Mouse (Mus musculus): ENCODE measurements around the gene Bsg. TPM values are rescaled to one million over a fixed set of nuclear protein-coding genes. Genes with fewer than 3 reads are reported as not detected.
A peak's percentile ranks its signal among the peaks of the same experiment; 100 is the strongest.
"Not testable (repeated sequence)": the region's sequence is repeated elsewhere in the genome, so short reads cannot be mapped to it uniquely, and the experiment has no call there.

Gene Bsg
- polyA plus RNA-seq, 1 experiment from 2014 or later: 680 TPM

DNA sequence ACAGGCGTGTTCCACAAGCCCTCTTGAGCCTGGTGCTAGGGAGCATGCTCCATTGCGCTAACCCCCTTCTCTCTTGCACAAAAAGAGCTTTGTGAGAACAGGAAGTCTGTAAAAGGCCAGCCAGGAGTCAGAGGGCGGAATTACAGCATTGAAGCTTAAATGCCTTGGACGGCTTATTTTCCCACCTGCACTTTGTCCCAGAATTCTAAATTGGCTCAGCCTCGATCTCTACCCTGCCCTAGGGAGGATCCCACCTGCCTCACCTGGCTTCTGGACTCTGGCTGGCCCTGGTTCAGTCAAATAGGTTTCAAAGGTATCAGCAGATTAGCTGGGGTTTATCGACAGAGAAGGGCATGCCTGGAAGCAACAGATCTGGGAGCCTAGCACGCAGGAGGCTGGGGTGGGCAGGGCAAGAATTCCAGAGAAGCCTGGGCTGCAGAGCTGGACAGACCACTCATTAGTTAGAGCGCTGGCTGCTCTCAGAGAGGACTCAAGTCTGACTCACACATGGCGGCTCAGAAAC is 8.1 kb upstream of the Bsg start:
- H3K4me1 ChIP-seq (ENCODE audit: control insufficient read depth, insufficient read depth, low read length): no peaks in the 10 kb centered on the region
- DNase-seq (no peak), ATAC-seq (ENCODE audit: low FRiP score, low TSS enrichment) (no peak)
- no peak overlapping the region for H3K27ac ChIP-seq (replicated peaks; ENCODE audit: low read depth, low read length)
- H3K9ac ChIP-seq (replicated peaks; ENCODE audit: low read length): no peak overlapping the region
- no peak overlapping the region for H3K4me2 ChIP-seq (ENCODE audit: low read length)
- WGBS: 71% methylated on average over 9 of the region's 9 CpGs
- no peak overlapping the region for H3K4me3 ChIP-seq (replicated peaks; ENCODE audit: low read depth, low read length)
- no peaks in the 10 kb centered on the region for H3K36me3 ChIP-seq (ENCODE audit: control insufficient read depth, insufficient read depth, low read length)
- H3K9me3 ChIP-seq (ENCODE audit: control insufficient read depth, low read length): no peaks in the 10 kb centered on the region
- H3K27me3 ChIP-seq (ENCODE audit: control insufficient read depth, insufficient read depth, low read length): no peaks in the 10 kb centered on the region

DNA sequence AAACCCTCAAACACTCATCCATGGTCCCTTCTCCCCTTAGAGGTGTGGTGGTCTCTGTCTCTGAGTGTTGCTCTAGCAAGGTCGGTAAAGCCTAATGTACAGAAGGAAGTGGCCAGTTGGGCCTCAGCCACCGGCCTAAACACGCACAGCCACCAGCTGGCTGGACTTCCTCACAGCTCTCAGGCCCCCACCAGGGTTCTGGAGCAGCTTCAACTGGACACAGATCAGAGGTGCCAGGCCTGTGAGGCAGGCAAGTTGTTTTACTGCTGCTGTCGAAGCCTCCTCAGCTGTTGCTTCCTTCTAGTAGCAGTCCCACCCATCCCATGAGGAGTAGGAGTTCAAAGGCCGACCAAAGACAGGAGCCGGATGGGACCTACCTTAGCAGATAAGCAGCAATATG is 6.4 kb upstream of the Bsg start:
- no peak overlapping the region for H3K9ac ChIP-seq (replicated peaks; ENCODE audit: low read length)
- no peak overlapping the region for H3K4me2 ChIP-seq (ENCODE audit: low read length)
- H3K4me1 ChIP-seq (ENCODE audit: control insufficient read depth, insufficient read depth, low read length): no peaks in the 10 kb centered on the region
- H3K4me3 ChIP-seq (replicated peaks; ENCODE audit: low read depth, low read length): no peak overlapping the region
- H3K27me3 ChIP-seq (ENCODE audit: control insufficient read depth, insufficient read depth, low read length): no peaks in the 10 kb centered on the region
- H3K9me3 ChIP-seq (ENCODE audit: control insufficient read depth, low read length): no peaks in the 10 kb centered on the region
- no peak for DNase-seq
- 87% methylated on average over 6 of the region's 6 CpGs for WGBS
- ATAC-seq (ENCODE audit: low FRiP score, low TSS enrichment): no peak
- no peak overlapping the region for H3K27ac ChIP-seq (replicated peaks; ENCODE audit: low read depth, low read length)
- H3K36me3 ChIP-seq (ENCODE audit: control insufficient read depth, insufficient read depth, low read length): no peaks in the 10 kb centered on the region

DNA sequence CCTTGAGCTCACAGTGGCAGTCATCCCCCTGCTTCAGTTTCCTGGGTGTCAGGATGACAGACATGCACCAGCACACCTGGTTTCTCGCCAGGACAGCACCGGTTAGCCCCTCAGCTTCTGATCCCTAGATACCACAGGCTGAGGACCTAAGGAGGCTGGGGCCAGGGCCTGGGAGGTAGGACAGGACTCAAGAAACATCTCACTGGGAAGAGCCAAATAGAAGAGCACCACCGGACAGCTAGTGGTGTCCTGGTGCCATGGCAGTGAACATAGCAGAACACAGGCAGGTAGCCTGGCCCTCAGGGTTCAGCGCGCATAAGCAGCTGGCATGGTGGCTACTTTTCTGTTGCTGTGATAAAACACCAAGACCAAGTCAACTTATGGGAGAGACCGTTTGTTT is 5.8 kb upstream of the Bsg start:
- H3K36me3 ChIP-seq (ENCODE audit: control insufficient read depth, insufficient read depth, low read length): no peaks in the 10 kb centered on the region
- H3K9ac ChIP-seq (replicated peaks; ENCODE audit: low read length): no peak overlapping the region
- no peak overlapping the region for H3K4me3 ChIP-seq (replicated peaks; ENCODE audit: low read depth, low read length)
- no peaks in the 10 kb centered on the region for H3K9me3 ChIP-seq (ENCODE audit: control insufficient read depth, low read length)
- ATAC-seq (ENCODE audit: low FRiP score, low TSS enrichment) (no peak), DNase-seq (no peak)
- H3K27ac ChIP-seq (replicated peaks; ENCODE audit: low read depth, low read length): no peak overlapping the region
- H3K4me2 ChIP-seq (ENCODE audit: low read length): no peak overlapping the region
- WGBS: 93% methylated on average over 6 of the region's 6 CpGs
- H3K4me1 ChIP-seq (ENCODE audit: control insufficient read depth, insufficient read depth, low read length): no peaks in the 10 kb centered on the region
- no peaks in the 10 kb centered on the region for H3K27me3 ChIP-seq (ENCODE audit: control insufficient read depth, insufficient read depth, low read length)

DNA sequence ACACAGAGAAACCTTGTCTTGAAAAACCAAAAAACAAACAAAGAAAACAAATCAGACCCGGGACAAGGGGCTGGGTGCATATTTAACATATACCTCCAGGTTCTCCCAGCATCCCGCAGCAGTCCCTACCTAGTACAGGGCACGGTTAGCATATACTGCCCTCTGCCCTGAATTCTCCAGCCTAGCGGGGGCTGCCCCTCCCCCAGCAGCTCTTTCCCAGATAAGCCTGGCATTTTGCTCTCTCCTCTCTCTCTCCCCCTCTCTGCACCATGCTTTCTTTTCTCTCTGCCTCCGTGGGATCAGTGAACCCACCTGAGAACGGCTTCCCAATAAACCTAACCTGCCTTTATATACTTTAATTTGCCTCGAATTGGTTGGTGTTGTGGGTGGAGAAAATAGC is 3.6 kb upstream of the Bsg start:
- no peak overlapping the region for H3K4me3 ChIP-seq (replicated peaks; ENCODE audit: low read depth, low read length)
- H3K27ac ChIP-seq (replicated peaks; ENCODE audit: low read depth, low read length): no peak overlapping the region
- H3K9me3 ChIP-seq (ENCODE audit: control insufficient read depth, low read length): no peaks in the 10 kb centered on the region
- H3K4me1 ChIP-seq (ENCODE audit: control insufficient read depth, insufficient read depth, low read length): peaks cover 9% of the 10 kb centered on the region
- H3K27me3 ChIP-seq (ENCODE audit: control insufficient read depth, insufficient read depth, low read length): no peaks in the 10 kb centered on the region
- WGBS: 60% methylated on average over 7 of the region's 7 CpGs
- ATAC-seq (ENCODE audit: low FRiP score, low TSS enrichment) (no peak), DNase-seq (no peak)
- H3K9ac ChIP-seq (replicated peaks; ENCODE audit: low read length): no peak overlapping the region
- H3K4me2 ChIP-seq (ENCODE audit: low read length): no peak overlapping the region
- H3K36me3 ChIP-seq (ENCODE audit: control insufficient read depth, insufficient read depth, low read length): no peaks in the 10 kb centered on the region

DNA sequence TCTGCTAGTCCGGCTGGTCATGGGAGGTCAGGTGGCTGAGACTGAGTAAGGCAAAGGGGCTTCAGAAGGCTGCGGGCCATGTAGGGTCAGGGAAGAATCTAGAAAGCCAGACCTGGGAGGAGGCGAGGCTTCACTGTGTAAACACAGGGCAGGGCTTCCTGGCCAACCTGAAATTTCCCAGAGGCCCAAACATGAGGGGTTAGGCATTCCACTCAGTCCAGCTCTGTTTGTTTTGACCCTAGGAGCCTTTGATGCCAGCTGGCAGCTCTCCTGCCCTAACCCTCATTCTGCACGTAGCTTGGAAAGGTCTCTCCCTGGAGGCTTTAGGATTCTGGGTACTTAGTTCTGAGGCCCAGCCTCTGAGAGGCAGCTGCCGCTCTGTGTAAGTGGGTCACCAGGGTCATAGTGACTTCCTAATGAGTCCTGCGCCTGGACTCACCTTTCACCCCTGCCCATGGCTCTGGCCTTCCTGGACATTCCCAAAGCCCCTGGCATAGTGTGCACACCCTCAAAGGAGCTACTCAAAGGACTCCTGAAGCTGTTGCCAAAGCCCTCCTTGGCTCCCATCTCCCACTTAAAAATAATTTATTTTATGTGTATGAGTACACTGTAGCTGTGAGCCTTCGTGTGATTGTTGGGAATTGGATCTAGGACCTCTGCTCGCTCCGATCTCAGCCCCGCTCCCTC is 2.7 kb upstream of the Bsg start:
- H3K9ac ChIP-seq (replicated peaks; ENCODE audit: low read length): no peak overlapping the region
- no peaks in the 10 kb centered on the region for H3K27me3 ChIP-seq (ENCODE audit: control insufficient read depth, insufficient read depth, low read length)
- H3K4me3 ChIP-seq (replicated peaks; ENCODE audit: low read depth, low read length): no peak overlapping the region
- H3K4me1 ChIP-seq (ENCODE audit: control insufficient read depth, insufficient read depth, low read length): peaks cover 18% of the 10 kb centered on the region
- no peak for DNase-seq
- no peak overlapping the region for H3K4me2 ChIP-seq (ENCODE audit: low read length)
- WGBS: 70% methylated on average over 10 of the region's 10 CpGs
- H3K36me3 ChIP-seq (ENCODE audit: control insufficient read depth, insufficient read depth, low read length): no peaks in the 10 kb centered on the region
- no peak overlapping the region for H3K27ac ChIP-seq (replicated peaks; ENCODE audit: low read depth, low read length)
- H3K9me3 ChIP-seq (ENCODE audit: control insufficient read depth, low read length): no peaks in the 10 kb centered on the region
- no peak for ATAC-seq (ENCODE audit: low FRiP score, low TSS enrichment)

DNA sequence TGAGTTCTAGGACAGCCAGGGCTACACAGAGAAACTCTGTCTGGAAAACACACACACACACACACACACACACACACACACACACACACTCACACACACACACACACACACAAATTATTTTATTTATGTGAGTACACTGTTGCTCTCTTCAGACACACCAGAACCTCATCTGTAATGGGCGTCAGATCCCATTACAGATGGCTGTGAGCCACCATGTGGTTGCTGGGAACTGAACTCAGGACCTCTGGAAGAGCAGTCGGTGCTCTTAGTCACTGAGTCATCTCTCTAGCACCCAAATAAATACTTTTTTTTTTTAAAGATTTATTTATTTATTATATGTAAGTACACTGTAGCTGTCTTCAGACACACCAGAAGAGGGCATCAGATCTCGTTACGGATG is 1.3 kb upstream of the Bsg start:
- not testable (repeated sequence) for ATAC-seq (ENCODE audit: low FRiP score, low TSS enrichment); H3K27me3 ChIP-seq (ENCODE audit: control insufficient read depth, insufficient read depth, low read length); H3K4me3 ChIP-seq (replicated peaks; ENCODE audit: low read depth, low read length); H3K4me2 ChIP-seq (ENCODE audit: low read length); H3K27ac ChIP-seq (replicated peaks; ENCODE audit: low read depth, low read length); DNase-seq; H3K9me3 ChIP-seq (ENCODE audit: control insufficient read depth, low read length); H3K9ac ChIP-seq (replicated peaks; ENCODE audit: low read length); H3K36me3 ChIP-seq (ENCODE audit: control insufficient read depth, insufficient read depth, low read length)
- H3K4me1 ChIP-seq (ENCODE audit: control insufficient read depth, insufficient read depth, low read length): peaks cover 26% of the 10 kb centered on the region
- 93% methylated on average over 3 of the region's 4 CpGs for WGBS

DNA sequence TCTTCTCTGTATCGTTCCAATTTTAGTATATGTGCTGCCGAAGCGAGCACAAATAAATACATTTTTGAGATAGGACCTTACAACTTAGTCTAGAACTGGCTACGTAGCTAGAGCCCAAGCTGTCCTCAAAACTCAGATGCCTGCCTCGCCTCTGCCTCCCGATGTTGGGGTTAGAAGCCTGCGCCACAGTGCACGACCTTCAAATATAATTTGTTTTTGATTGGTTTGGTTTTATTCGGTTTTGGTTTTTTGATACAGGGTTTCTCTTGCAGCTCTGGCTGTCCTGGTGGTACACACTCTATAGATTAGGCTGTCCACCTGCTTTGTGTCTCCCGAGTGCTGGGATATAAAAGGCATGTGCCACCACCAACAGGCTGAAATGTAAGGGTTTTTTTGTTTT is 750 bp upstream of the Bsg start:
- Histone ChIP-seq H3K27ac (replicated peaks; ENCODE audit: low read depth, low read length) (peak overlapping the region; percentile 85), H3K9me3 (ENCODE audit: control insufficient read depth, low read length) (no peaks in the 10 kb centered on the region), H3K4me2 (ENCODE audit: low read length) (peak overlapping the region; percentile 88), H3K27me3 (ENCODE audit: control insufficient read depth, insufficient read depth, low read length) (no peaks in the 10 kb centered on the region), H3K4me1 (ENCODE audit: control insufficient read depth, insufficient read depth, low read length) (peaks cover 26% of the 10 kb centered on the region), H3K36me3 (ENCODE audit: control insufficient read depth, insufficient read depth, low read length) (peaks cover under 1% of the 10 kb centered on the region; the same call in 1 of the 2 replicates), H3K9ac (replicated peaks; ENCODE audit: low read length) (no peak overlapping the region; the same call in 1 of the 2 replicates), H3K4me3 (replicated peaks; ENCODE audit: low read depth, low read length) (peak overlapping the region; percentile 74)
- ATAC-seq (ENCODE audit: low FRiP score, low TSS enrichment) (no peak), DNase-seq (no peak)
- 76% methylated on average over 10 of the region's 10 CpGs for WGBS

DNA sequence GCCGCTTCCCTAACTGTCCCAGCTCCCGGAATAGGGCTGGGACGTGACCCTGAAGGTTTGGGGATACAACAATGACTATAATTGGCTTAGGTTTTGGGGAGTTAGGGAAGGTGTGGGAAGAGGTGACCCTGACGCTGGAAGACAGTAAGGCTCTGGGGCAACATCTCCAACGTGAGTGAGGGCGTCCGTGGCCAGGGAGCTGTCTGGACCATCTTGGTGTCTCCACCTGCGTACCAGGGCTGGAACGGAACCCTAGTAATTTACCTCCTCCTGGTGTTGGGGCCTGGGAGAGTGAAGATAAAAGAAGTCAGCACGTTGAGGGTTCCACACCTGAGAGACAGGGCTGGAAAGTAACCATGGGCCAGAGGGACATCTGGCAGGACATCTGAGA is 674 bp downstream of the Bsg start:
- Histone ChIP-seq H3K27me3 (ENCODE audit: control insufficient read depth, insufficient read depth, low read length) (no peaks in the 10 kb centered on the region), H3K4me1 (ENCODE audit: control insufficient read depth, insufficient read depth, low read length) (peaks cover 26% of the 10 kb centered on the region), H3K27ac (replicated peaks; ENCODE audit: low read depth, low read length) (no peak overlapping the region; the same call in 1 of the 2 replicates), H3K4me3 (replicated peaks; ENCODE audit: low read depth, low read length) (peak overlapping the region; percentile 74), H3K4me2 (ENCODE audit: low read length) (peak overlapping the region; percentile 88), H3K9ac (replicated peaks; ENCODE audit: low read length) (peak overlapping the region; percentile 85), H3K36me3 (ENCODE audit: control insufficient read depth, insufficient read depth, low read length) (peaks cover 15% of the 10 kb centered on the region), H3K9me3 (ENCODE audit: control insufficient read depth, low read length) (no peaks in the 10 kb centered on the region)
- ATAC-seq (ENCODE audit: low FRiP score, low TSS enrichment) (no peak), DNase-seq (no peak)
- WGBS: 6% methylated on average over 10 of the region's 10 CpGs

DNA sequence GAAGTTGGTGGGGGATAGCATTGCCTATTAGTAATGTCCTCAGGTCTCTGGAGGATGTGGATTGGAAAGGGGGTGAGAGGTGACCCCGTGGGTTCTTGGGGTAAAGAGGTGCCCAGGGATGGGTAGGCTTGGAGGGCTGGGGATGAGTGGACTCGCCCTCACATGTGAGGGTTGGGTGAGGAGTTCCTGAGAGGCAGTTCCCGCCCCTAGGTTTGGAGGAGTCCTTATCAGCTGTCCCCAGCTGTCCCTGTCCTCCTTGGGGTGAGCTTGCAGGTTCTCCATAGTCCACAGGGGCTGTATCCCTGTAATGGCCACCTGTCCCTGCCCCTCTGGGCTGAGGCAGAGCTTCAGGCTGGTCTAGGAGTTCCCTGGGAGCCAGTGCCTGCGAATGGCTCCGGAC is 1.7 kb downstream of the Bsg start:
- Histone ChIP-seq H3K27ac (replicated peaks; ENCODE audit: low read depth, low read length) (no peak overlapping the region), H3K4me1 (ENCODE audit: control insufficient read depth, insufficient read depth, low read length) (peaks cover 26% of the 10 kb centered on the region), H3K9ac (replicated peaks; ENCODE audit: low read length) (peak overlapping the region; percentile 85), H3K4me2 (ENCODE audit: low read length) (peak overlapping the region; percentile 88), H3K27me3 (ENCODE audit: control insufficient read depth, insufficient read depth, low read length) (no peaks in the 10 kb centered on the region), H3K36me3 (ENCODE audit: control insufficient read depth, insufficient read depth, low read length) (peaks cover 25% of the 10 kb centered on the region), H3K4me3 (replicated peaks; ENCODE audit: low read depth, low read length) (peak overlapping the region; percentile 74; the same call in 1 of the 2 replicates), H3K9me3 (ENCODE audit: control insufficient read depth, low read length) (no peaks in the 10 kb centered on the region)
- DNase-seq: no peak
- WGBS: 80% methylated on average over 5 of the region's 5 CpGs
- ATAC-seq (ENCODE audit: low FRiP score, low TSS enrichment): no peak
